Mouse (Mus musculus) bone marrow, adult 2 months (tissue): Measurements from ENCODE around the gene Mboat2. TPM values are rescaled to one million over a fixed set of nuclear protein-coding genes. Genes with fewer than 3 reads are reported as not detected.

Experiments used
- H3K27ac ChIP-seq: fragments of 200-500 bp; 2 replicates; pipeline ENCODE4 v1.5.1; 2012; ENCODE audit warnings: low read depth, mild to moderate bottlenecking, control low read depth, inconsistent platforms, low read length; ENCODE audit not compliant: control insufficient read depth, poor library complexity, insufficient read depth
- H3K4me1 ChIP-seq: fragments of 200-500 bp; 2 replicates; pipeline ENCODE4 v1.6.1; 2011; ENCODE audit warnings: low read length; ENCODE audit not compliant: control insufficient read depth, insufficient read depth
- H3K4me3 ChIP-seq: fragments of 200-500 bp; replicated peaks from 2 replicates; pipeline ENCODE3; 2011; ENCODE audit warnings: mild to moderate bottlenecking, low read depth, low read length, control low read depth; ENCODE audit not compliant: control insufficient read depth
- CTCF ChIP-seq: fragments of 200-500 bp; IDR thresholded peaks from 2 replicates; pipeline ENCODE4 v1.5.1; 2011; ENCODE audit warnings: low read length, control low read depth; ENCODE audit not compliant: control insufficient read depth, insufficient read depth
- POLR2A ChIP-seq: fragments of 200-500 bp; IDR thresholded peaks from 2 replicates; pipeline ENCODE4 v1.6.1; 2011; ENCODE audit warnings: low read depth, mild to moderate bottlenecking, control low read depth, low read length, borderline replicate concordance; ENCODE audit not compliant: control insufficient read depth
- WGBS: fragments of 180-500 bp; shearing (Covaris S2); methylation state at CpG from one replicate; pipeline ENCODE4 v1.1.7; 2018; 5-methylcytosine and 5-hydroxymethylcytosine counted together
- polyA plus RNA-seq: library from polyadenylated mRNA; stranded (reverse); fragments of >200 nt; gene quantifications from 2 replicates; pipeline ENCODE4 v1.2.4, GENCODE M21; 2011; ENCODE audit warnings: low replicate concordance; ENCODE audit not compliant: missing spikeins, insufficient read depth, insufficient read length

The Mboat2 gene
- polyA plus RNA-seq, 1 experiment = 16.8 TPM

DNA sequence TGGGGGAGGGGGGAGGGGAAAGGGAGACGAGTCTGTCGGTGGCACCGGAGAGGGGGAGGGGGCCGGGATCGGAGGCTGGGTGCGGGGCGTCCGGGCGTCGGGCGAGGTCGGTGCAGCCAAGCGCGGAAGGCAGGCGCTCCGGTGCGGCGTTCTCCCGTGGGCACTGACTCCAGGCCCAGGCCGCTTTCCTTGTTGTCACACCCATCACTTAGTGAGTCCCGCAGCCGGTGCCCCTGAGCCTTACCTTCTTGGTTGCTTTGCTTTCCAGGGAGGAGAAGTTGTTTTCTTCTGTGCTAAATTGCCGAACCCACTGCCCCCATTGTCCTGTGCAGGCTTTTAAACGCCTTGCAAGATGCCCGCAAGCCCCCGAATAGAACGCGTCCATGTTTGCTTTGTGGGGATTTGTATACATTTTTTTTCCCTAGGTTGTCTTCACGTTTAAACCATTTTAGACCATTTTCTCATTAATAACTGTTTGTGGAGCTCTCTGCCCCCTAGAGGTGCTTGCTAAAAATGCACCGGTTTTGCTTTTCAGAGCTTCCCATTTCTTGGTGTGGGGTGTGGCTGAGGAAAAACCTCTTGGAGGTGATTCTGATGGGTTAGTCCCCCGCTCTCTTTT, 144.5 kb downstream of the Mboat2 start:
- H3K4me3 ChIP-seq = peak overlapping the region; percentile 78
- no peak for TF ChIP-seq CTCF
- no peak for TF ChIP-seq POLR2A
- under 1% methylated on average over 30 of the region's 31 CpGs for WGBS
- peaks cover 2% of the 10 kb centered on the region for H3K4me1 ChIP-seq
- peak overlapping the region; percentile 79 for H3K27ac ChIP-seq

DNA sequence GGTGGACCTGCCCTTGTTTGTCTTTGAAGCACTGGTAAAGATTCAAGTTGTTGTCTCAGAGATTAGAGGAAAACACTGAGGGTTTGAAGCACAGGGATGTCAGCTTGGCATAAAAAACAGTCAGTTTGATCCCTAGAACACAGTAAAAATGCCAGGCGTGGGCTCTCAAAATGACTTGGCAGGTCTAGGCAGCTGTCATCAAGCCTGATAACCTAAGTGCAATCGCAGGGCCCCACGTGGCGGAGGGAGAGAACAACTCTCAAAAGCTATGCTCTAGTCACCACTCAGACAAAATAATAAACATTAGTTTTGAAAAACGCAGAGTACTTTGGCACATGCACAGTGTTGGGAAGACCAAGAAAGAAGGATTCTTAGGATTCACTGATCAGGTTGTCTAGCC, 154.5 kb downstream of the Mboat2 start:
- H3K4me1 ChIP-seq = no peaks in the 10 kb centered on the region; the same call in 1 of the 2 replicates
- 75% methylated on average over 5 of the region's 5 CpGs for WGBS

DNA sequence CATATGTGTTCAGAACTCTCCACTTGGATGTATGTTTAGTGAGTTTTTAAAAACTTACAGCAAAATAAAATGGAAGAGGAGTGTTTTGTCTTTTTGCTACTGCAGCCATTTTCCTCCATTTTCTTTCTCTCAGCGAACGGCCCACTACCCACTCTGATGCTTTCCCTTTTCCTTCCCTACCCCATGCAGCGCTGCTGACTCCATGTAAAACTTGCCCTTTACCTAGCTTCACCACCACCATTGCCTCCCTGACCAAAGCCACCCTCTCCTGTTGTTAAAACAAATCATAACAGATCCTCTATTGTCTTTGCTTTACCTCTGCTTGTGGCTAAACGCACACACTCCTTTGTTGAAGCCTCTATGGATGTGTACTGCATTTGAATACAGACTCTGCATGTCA, 164.7 kb downstream of the Mboat2 start:
- TF ChIP-seq CTCF (no peak), POLR2A (no peak)
- H3K4me3 ChIP-seq = no peak overlapping the region
- H3K4me1 ChIP-seq = no peaks in the 10 kb centered on the region
- WGBS = 92% methylated on average over 4 of the region's 4 CpGs
- H3K27ac ChIP-seq = no peak overlapping the region

More for the DNA sequence above, 154.5 kb downstream of the Mboat2 start:
- no peak for TF ChIP-seq CTCF
- TF ChIP-seq POLR2A = no peak
- no peak overlapping the region for H3K4me3 ChIP-seq
- no peak overlapping the region for H3K27ac ChIP-seq

DNA sequence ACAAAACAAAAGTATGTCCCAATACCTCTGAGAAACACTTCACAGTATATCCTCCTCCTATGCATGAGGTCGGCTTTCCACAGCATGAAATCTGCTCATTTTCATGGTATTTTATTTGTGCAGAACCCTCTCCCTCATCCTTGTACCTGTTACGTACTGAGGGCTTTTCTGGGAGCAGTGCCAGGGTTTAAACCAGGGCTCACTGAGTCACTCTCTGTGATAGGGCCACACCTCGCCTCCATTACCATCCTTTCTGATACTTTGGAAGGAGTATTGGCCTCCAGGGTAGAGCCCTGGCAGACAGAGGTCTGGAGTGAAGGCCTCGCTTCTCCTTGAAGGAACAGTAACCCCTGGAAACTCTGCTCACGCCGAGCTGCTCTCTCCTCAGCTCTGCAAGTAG, 174.7 kb downstream of the Mboat2 start:
- no peaks in the 10 kb centered on the region for H3K4me1 ChIP-seq
- TF ChIP-seq POLR2A = no peak
- WGBS = 81% methylated on average over 6 of the region's 6 CpGs
- H3K4me3 ChIP-seq = no peak overlapping the region
- H3K27ac ChIP-seq = no peak overlapping the region

DNA sequence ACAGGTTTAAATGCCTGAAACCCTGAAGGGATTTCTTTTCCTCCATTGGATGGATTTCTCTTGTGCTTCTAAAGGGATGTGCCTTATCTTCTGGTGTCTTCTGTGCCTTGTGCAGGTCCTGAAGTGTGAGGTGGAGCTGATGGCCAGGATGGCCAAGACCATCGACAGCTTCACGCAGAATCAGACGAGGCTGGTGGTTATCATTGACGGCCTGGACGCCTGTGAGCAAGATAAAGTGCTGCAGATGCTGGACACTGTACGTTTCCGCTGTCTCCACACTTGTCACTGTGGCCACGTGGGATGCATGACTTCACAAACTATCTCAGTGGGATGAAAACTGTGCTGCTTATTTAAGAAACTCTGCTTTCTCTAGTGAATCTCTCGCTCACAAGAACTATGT, 179.3 kb downstream of the Mboat2 start:
- H3K27ac ChIP-seq = no peak overlapping the region
- 79% methylated on average over 9 of the region's 9 CpGs for WGBS
- H3K4me1 ChIP-seq = no peaks in the 10 kb centered on the region
- no peak overlapping the region for H3K4me3 ChIP-seq
- TF ChIP-seq CTCF = no peak
- no peak for TF ChIP-seq POLR2A

DNA sequence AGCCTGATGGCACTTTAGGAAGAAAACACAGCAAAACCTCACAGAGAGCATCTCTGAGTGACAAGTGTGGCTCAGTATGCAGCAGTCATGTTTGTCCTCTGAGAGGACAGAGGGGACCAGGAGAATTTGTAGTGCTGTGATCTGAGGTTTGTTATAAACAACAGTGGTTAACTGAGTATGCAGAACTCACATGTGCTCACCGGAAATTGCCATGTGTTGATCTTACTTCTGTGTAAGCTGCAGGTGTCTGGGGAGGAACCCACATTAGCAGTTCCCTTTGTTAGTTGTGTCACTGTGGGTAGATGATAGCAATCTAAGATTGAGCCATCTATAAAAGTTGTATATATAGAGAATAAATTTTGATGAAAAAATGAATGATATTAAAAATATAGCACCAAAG, 179.7 kb downstream of the Mboat2 start:
- Histone ChIP-seq H3K4me1 (no peaks in the 10 kb centered on the region), H3K4me3 (no peak overlapping the region), H3K27ac (no peak overlapping the region)
- 76% methylated on average over 1 of the region's 1 CpGs for WGBS
- TF ChIP-seq CTCF = no peak
- TF ChIP-seq POLR2A = no peak

DNA sequence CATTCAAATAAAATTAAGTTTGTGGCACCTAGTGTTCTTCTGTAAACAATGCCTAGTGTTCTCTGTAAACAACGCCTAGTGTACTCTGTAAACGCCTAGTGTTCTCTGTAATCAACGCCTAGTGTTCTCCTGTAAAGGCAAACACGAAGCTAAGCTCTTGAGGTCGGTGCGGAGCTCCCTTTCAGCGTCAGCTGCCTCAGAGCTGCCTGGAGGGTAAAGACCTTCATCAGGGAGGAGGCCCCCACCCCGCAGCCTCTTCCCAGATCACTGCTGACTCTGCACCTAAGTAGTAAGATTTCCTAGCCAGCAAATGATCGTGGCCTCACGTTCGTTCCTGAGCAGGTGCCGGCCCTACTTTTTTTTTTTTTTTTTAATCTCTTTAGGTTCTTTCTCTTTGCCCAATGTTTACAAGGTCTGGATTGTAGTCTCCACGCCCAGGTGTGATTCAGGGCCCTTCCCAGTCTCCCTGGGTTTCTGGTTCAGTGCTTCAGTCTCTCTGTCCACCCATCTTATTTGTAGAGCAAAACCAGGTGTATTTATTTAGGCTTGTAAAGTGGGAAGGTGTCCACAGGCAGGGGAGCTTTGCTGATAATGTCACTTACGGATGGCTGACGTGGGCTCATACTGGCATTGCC, 181.2 kb downstream of the Mboat2 start:
- 89% methylated on average over 15 of the region's 15 CpGs for WGBS
- no peak overlapping the region for H3K27ac ChIP-seq
- no peaks in the 10 kb centered on the region for H3K4me1 ChIP-seq
- H3K4me3 ChIP-seq = no peak overlapping the region
- TF ChIP-seq CTCF (no peak), POLR2A (no peak)

DNA sequence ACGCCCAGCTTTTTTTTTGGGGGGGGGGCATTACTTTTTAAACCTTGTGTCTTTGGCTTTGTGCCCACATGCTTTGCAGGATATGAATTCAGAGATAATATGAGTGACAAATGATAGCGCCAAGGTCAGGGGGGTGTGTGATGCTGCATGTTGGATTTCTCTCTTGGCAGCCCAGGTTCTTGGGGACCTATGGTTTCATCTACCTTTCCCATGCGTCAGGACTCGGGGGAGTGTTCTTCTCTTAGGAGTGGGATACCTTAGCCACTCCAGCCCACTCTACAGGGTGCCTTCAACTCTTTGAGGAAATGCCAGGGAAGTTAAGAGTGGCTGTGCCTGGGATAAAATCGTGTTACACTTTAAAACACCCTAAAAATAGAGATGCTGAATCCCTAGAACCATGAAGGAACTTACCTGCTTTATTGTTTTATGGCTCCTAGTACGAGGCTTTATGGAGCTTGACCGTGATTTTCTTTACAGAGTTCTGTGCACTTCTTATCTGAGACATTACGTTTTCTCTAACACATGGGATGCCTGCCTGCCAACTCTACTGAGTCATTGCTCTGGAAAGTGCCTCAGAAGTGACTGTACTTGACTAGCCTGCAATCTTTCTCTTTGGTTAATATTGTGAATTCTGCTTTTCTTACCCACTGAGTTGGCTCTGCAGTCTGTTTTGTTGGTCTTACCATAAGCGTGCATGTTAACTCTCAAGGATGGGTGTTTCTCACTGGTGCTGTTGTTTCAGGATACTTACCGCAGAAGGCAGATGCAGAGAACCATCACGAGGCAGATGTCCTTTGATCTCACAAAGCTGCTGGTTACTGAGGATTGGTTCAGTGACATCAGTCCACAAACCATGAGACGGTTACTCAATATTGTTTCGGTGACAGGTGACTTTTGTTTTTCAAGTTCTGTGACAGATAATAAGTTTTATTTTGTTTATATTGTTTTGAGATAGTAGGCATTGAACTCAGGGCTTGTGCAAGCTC, 182.2 kb downstream of the Mboat2 start:
- 84% methylated on average over 13 of the region's 13 CpGs for WGBS
- H3K4me1 ChIP-seq = no peaks in the 10 kb centered on the region
- no peak for TF ChIP-seq CTCF
- TF ChIP-seq POLR2A = no peak
- H3K4me3 ChIP-seq = no peak overlapping the region
- no peak overlapping the region for H3K27ac ChIP-seq

Other genes with a start within 250 kb of the Mboat2 start
- gene Klf11, start 179.6 kb upstream of the Mboat2 start, polyA plus RNA-seq = 10.4 and 11.8 TPM in 2 replicates
- 0.56 and 3.0 TPM in 2 replicates for gene Cys1, start 149.1 kb upstream of the Mboat2 start, polyA plus RNA-seq
- 203 and 291 TPM in 2 replicates for gene Rrm2, start 122.6 kb upstream of the Mboat2 start, polyA plus RNA-seq
- 10.4 and 33.2 TPM in 2 replicates for gene Kidins220, start 144.0 kb downstream of the Mboat2 start, polyA plus RNA-seq